Comparison of ENCODE assay signal across 8 mouse cellular contexts in the genomic region with DNA sequence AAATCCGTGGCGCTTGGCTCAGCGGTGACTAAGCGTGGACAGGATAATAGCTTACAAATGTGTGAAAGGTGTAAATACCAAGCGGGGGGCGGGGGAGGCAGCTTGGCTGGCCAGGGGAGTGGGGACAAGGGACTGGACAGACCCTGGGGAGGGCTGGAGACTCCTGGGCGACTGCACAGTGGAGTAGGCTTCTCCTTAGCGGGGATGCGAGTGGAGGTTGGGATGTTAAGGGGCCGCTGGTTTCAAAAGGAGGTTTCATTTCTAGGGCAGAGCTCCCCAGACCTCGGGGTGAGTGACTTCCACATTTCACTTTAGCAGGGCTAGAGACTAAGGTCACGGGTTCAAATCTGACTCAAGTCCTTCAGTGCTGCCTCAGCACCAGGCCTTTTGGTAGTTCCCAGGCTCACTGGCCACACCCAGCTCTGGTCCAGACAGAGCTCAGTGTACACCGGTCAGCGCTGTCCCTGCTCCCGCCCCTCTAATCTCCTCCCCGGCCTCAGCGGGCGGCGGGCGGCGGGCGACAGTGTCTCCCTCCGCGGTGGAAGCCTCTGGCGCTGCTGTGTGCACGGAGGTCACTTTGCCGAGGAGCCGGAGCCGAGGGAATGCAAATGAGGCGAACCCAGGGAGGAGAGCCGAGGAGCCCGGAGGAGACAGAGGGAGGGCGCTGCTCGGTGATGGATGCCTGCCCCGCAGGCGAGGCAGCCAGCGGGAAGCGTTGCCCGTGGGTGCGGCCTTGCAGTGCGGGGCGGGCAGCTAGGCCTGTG. TPM values are rescaled to one million over a fixed set of nuclear protein-coding genes. Genes with fewer than 3 reads are reported as not detected.
DNase-seq lines count a peak whose midpoint lies in the region; ATAC-seq and TF ChIP-seq lines count a peak whose summit lies in the region.

No protein-coding gene starts in this region.

- H3K79me2 ChIP-seq in CH12.LX (replicated peaks; ENCODE audit: control insufficient read depth, extremely low read depth, insufficient read depth, poor library complexity, severe bottlenecking), result no peaks in the 10 kb centered on the region

- TF ChIP-seq POLR2A in CH12.LX (IDR thresholded peaks at IDR 0.05; ENCODE audit: low read depth, low read length), result no peak

- H3K27me3 ChIP-seq in CH12.LX (replicated peaks), result peaks cover 62% of the 10 kb centered on the region
- H3K27me3 ChIP-seq in limb, embryonic 10.5 days (ENCODE audit: low read depth, poor library complexity, severe bottlenecking), result peaks cover 91% of the 10 kb centered on the region
- H3K27me3 ChIP-seq in midbrain, embryonic 15.5 days (replicated peaks), result no peaks in the 10 kb centered on the region

- dilution Hi-C loops in CH12.LX (cut with MboI; ENCODE audit: extremely low pct_ligation_motif_present, extremely low pct_unique_long_range_greater_than_20kb, low sequenced_read_pairs), result no loop called here

- no peak overlapping the region for H3K27ac ChIP-seq in CH12.LX (ENCODE audit: insufficient read depth, low read depth)
- H3K27ac ChIP-seq in limb, embryonic 10.5 days, result peak overlapping the region; percentile 62
- peak overlapping the region; percentile 76 for H3K27ac ChIP-seq in midbrain, embryonic 15.5 days

- TF ChIP-seq EP300 in CH12.LX (IDR thresholded peaks at IDR 0.05; ENCODE audit: low read length), result no peak

- no peak overlapping the region for H3K9ac ChIP-seq in CH12.LX (ENCODE audit: insufficient read depth, low read depth)
- H3K9ac ChIP-seq in midbrain, embryonic 15.5 days, result peak overlapping the region; percentile 32; the same call in 1 of the 2 replicates

- in situ Hi-C loops in CH12.LX (cut with MboI; ENCODE audit: low pct_ligation_motif_present, low pct_unique_long_range_greater_than_20kb, low sequenced_read_pairs), result loop anchor here (25.0 kb wide), 1 partner anchor 521 kb away; a partner anchor contains a TSS

- peak; percentile 51 for ATAC-seq in midbrain, embryonic 15.5 days (replicated peaks)

- TF ChIP-seq RAD21 in CH12.LX (IDR thresholded peaks at IDR 0.05; ENCODE audit: low read depth, low read length), result no peak

- H3K9me3 ChIP-seq in CH12.LX (replicated peaks; ENCODE audit: low read length), result no peaks in the 10 kb centered on the region
- H3K9me3 ChIP-seq in limb, embryonic 10.5 days (replicated peaks), result no peaks in the 10 kb centered on the region
- no peaks in the 10 kb centered on the region for H3K9me3 ChIP-seq in midbrain, embryonic 15.5 days

- intact Hi-C loops in heart, postnatal 10 days (cut with DNase I), result no loop called here

- peak overlapping the region; percentile 73; the same call in 1 of the 2 replicates for H3K4me2 ChIP-seq in CH12.LX (ENCODE audit: insufficient read depth, low read depth, poor library complexity, severe bottlenecking)
- peak overlapping the region; percentile 52 for H3K4me2 ChIP-seq in midbrain, embryonic 15.5 days

- WGBS in limb, embryonic 10.5 days, result under 1% methylated on average over 42 of the region's 42 CpGs
- WGBS in midbrain, embryonic 15.5 days, result 2% methylated on average over 42 of the region's 42 CpGs

- DNase-seq in cerebellum, adult 11-12 months, result peak; percentile 46
- no peak for DNase-seq in cerebellum, adult 11 months
- no peak for DNase-seq in CH12.LX (ENCODE audit: extremely low read depth)
- peak; percentile 79 for DNase-seq in embryo, embryonic 9.5 days (ENCODE audit: extremely low spot score)
- DNase-seq in heart, postnatal 10 days, result peak; percentile 53 to 59
- DNase-seq in limb, embryonic 10.5 days (ENCODE audit: low spot score), result peak; percentile 62
- DNase-seq in thymus, postnatal 25 days, result no peak

- peaks cover 0 to 5% of the 10 kb centered on the region in 2 experiments; a peak in 1 of 4 replicates for H3K4me1 ChIP-seq in CH12.LX (ENCODE audit: control insufficient read depth in 1 of 2, insufficient read depth in 2 of 2)
- H3K4me1 ChIP-seq in limb, embryonic 10.5 days, result peaks cover 68% of the 10 kb centered on the region
- H3K4me1 ChIP-seq in midbrain, embryonic 15.5 days, result peaks cover 42% of the 10 kb centered on the region

- no peak for TF ChIP-seq CTCF in CH12.LX (conservative IDR thresholded peaks at IDR 0.05 in 1 of 2, IDR thresholded peaks at IDR 0.05 in 1 of 2; ENCODE audit: low read depth in 2 of 2, low read length in 2 of 2)

- H3K36me3 ChIP-seq in CH12.LX (replicated peaks in 1 of 2; ENCODE audit: control insufficient read depth in 1 of 2, insufficient read depth in 1 of 2, low read length in 1 of 2), result no peaks in the 10 kb centered on the region
- no peaks in the 10 kb centered on the region for H3K36me3 ChIP-seq in limb, embryonic 10.5 days
- no peaks in the 10 kb centered on the region for H3K36me3 ChIP-seq in midbrain, embryonic 15.5 days (replicated peaks)

- H3K4me3 ChIP-seq in CH12.LX (replicated peaks in 1 of 3; ENCODE audit: low read depth in 2 of 3, low read length in 2 of 3, poor library complexity in 1 of 3), result peak overlapping the region in 1 of 3 experiments; percentile 11
- peak overlapping the region; percentile 45 for H3K4me3 ChIP-seq in limb, embryonic 10.5 days
- H3K4me3 ChIP-seq in midbrain, embryonic 15.5 days, result peak overlapping the region; percentile 24

TF ChIP-seq in CH12.LX, 34 proteins besides CTCF, POLR2A, EP300 and RAD21:
- no peak for TF ChIP-seq USF1 (IDR thresholded peaks at IDR 0.05; ENCODE audit: low read depth, low read length)
- TF ChIP-seq ETS1 (conservative IDR thresholded peaks at IDR 0.05; ENCODE audit: low read depth, low read length), result no peak
- no peak for TF ChIP-seq USF2 (conservative IDR thresholded peaks at IDR 0.05; ENCODE audit: low read depth, low read length)
- TF ChIP-seq MEF2A (IDR thresholded peaks at IDR 0.05; ENCODE audit: borderline replicate concordance, low read depth, low read length), result no peak
- TF ChIP-seq ZNF384 (IDR thresholded peaks at IDR 0.05; ENCODE audit: low read depth, low read length), result no peak
- TF ChIP-seq MXI1 (IDR thresholded peaks at IDR 0.05; ENCODE audit: low read depth, low read length), result no peak
- no peak for TF ChIP-seq GABPA (IDR thresholded peaks at IDR 0.05; ENCODE audit: insufficient replicate concordance, low read depth, low read length)
- TF ChIP-seq ZMIZ1 (IDR thresholded peaks at IDR 0.05; ENCODE audit: low read depth, low read length), result no peak
- TF ChIP-seq ZKSCAN1 (IDR thresholded peaks at IDR 0.05; ENCODE audit: borderline replicate concordance, low read depth, low read length), result no peak
- no peak for TF ChIP-seq JUN (IDR thresholded peaks at IDR 0.05; ENCODE audit: insufficient read depth, low read depth, low read length)
- TF ChIP-seq JUND (conservative IDR thresholded peaks at IDR 0.05; ENCODE audit: low read depth, low read length), result no peak
- TF ChIP-seq SIN3A (IDR thresholded peaks at IDR 0.05; ENCODE audit: low read length), result no peak
- no peak for TF ChIP-seq IRF4 (IDR thresholded peaks at IDR 0.05; ENCODE audit: low read depth, low read length)
- no peak for TF ChIP-seq RCOR1 (conservative IDR thresholded peaks at IDR 0.05; ENCODE audit: low read depth, low read length)
- TF ChIP-seq MAX (IDR thresholded peaks at IDR 0.05; ENCODE audit: low read length), result no peak
- no peak for TF ChIP-seq ELF1 (IDR thresholded peaks at IDR 0.05; ENCODE audit: low read depth, low read length)
- no peak for TF ChIP-seq SMC3 (IDR thresholded peaks at IDR 0.05; ENCODE audit: low read depth, low read length)
- no peak for TF ChIP-seq CHD2 (IDR thresholded peaks at IDR 0.05; ENCODE audit: low read length)
- TF ChIP-seq BHLHE40 (IDR thresholded peaks at IDR 0.05; ENCODE audit: low read depth, low read length), result no peak

RNA-seq across cellular contexts. Expression of a gene that starts 8.0 kb away (rescaled TPM):
- total RNA-seq in CH12.LX (2012; rRNA removed), result not detected in 2 replicates
- total RNA-seq in CH12.LX (2014; rRNA removed), result not detected in 2 replicates
- polyA plus RNA-seq in CH12.LX (2012; ENCODE audit: insufficient read length, low read depth), result not detected in 2 replicates
- not detected for total RNA-seq in heart, postnatal 10 days (2021)
- 0.31 and 0.59 TPM in 2 replicates for polyA plus RNA-seq in limb, embryonic 10.5 days (2016; fragmentation: Nextera tagmentation; extraction: Ambion mirVana)
- polyA plus RNA-seq in midbrain, embryonic 15.5 days (2015; fragmentation: Nextera tagmentation; extraction: Ambion mirVana), result 64.4 and 73.2 TPM in 2 replicates

RNA-seq across cellular contexts. Expression of a gene that starts 20.9 kb away (rescaled TPM):
- 30.4 and 32.6 TPM in 2 replicates for total RNA-seq in CH12.LX (2012; rRNA removed)
- 14.6 and 14.8 TPM in 2 replicates for total RNA-seq in CH12.LX (2014; rRNA removed)
- polyA plus RNA-seq in CH12.LX (2012; ENCODE audit: insufficient read length, low read depth), result 17.5 and 20.6 TPM in 2 replicates
- 10 to 100 TPM; 38.6 to 39.5 TPM for total RNA-seq in heart, postnatal 10 days (2021)
- 23.7 and 28.8 TPM in 2 replicates for polyA plus RNA-seq in limb, embryonic 10.5 days (2016; fragmentation: Nextera tagmentation; extraction: Ambion mirVana)
- polyA plus RNA-seq in midbrain, embryonic 15.5 days (2015; fragmentation: Nextera tagmentation; extraction: Ambion mirVana), result 42.3 and 45.8 TPM in 2 replicates

RNA-seq across cellular contexts. Expression of a gene that starts 21.1 kb away (rescaled TPM):
- 1.1 and 1.4 TPM in 2 replicates for total RNA-seq in CH12.LX (2012; rRNA removed)
- total RNA-seq in CH12.LX (2014; rRNA removed), result 0.51 and 0.81 TPM in 2 replicates
- polyA plus RNA-seq in CH12.LX (2012; ENCODE audit: insufficient read length, low read depth), result 0.80 and 0.90 TPM in 2 replicates
- under 1 TPM; 0.38 to 0.52 TPM for total RNA-seq in heart, postnatal 10 days (2021)
- polyA plus RNA-seq in limb, embryonic 10.5 days (2016; fragmentation: Nextera tagmentation; extraction: Ambion mirVana), result 0.35 and 0.69 TPM in 2 replicates
- 59.2 and 60.0 TPM in 2 replicates for polyA plus RNA-seq in midbrain, embryonic 15.5 days (2015; fragmentation: Nextera tagmentation; extraction: Ambion mirVana)

RNA-seq across cellular contexts. Expression of a gene that starts 22.5 kb away (rescaled TPM):
- 139 and 153 TPM in 2 replicates for total RNA-seq in CH12.LX (2012; rRNA removed)
- 101 and 102 TPM in 2 replicates for total RNA-seq in CH12.LX (2014; rRNA removed)
- polyA plus RNA-seq in CH12.LX (2012; ENCODE audit: insufficient read length, low read depth), result 126 and 131 TPM in 2 replicates
- 10 to 100 TPM; 39.7 to 40.1 TPM for total RNA-seq in heart, postnatal 10 days (2021)
- polyA plus RNA-seq in limb, embryonic 10.5 days (2016; fragmentation: Nextera tagmentation; extraction: Ambion mirVana), result 50.4 and 61.7 TPM in 2 replicates
- polyA plus RNA-seq in midbrain, embryonic 15.5 days (2015; fragmentation: Nextera tagmentation; extraction: Ambion mirVana), result 86.1 and 98.7 TPM in 2 replicates

RNA-seq across cellular contexts. Expression of a gene that starts 48.0 kb away (rescaled TPM):
- total RNA-seq in CH12.LX (2012; rRNA removed) (0.29 and 0.47 TPM in 2 replicates), CH12.LX (2014; rRNA removed) (not detected in 2 replicates)
- 0.84 and 1.2 TPM in 2 replicates for polyA plus RNA-seq in CH12.LX (2012; ENCODE audit: insufficient read length, low read depth)
- total RNA-seq in heart, postnatal 10 days (2021), result 100 to 1,000 TPM; 171 to 173 TPM
- 68.0 and 75.5 TPM in 2 replicates for polyA plus RNA-seq in limb, embryonic 10.5 days (2016; fragmentation: Nextera tagmentation; extraction: Ambion mirVana)
- 29.3 and 31.9 TPM in 2 replicates for polyA plus RNA-seq in midbrain, embryonic 15.5 days (2015; fragmentation: Nextera tagmentation; extraction: Ambion mirVana)

Comparison
In these comparisons a context has a peak if more than half of its experiments do, and no peak if none do; other contexts are left out.
1. DNase-seq: peak in cerebellum, adult 11-12 months (single experiment), embryo, embryonic 9.5 days (single experiment), heart, postnatal 10 days (2 of 2) and limb, embryonic 10.5 days (single experiment); none in cerebellum, adult 11 months (single experiment), CH12.LX (single experiment) and thymus, postnatal 25 days (single experiment).
2. RNA of a gene that starts 8.0 kb away (polyA plus RNA-seq): 64.4 to 73.2 TPM in midbrain, embryonic 15.5 days; 0.31 to 0.59 TPM in limb, embryonic 10.5 days and not detected in CH12.LX; every median in the first group is over 10 times any median in the second.
3. RNA of a gene that starts 21.1 kb away (polyA plus RNA-seq): 59.2 to 60.0 TPM in midbrain, embryonic 15.5 days; 0.80 to 0.90 TPM in CH12.LX and 0.35 to 0.69 TPM in limb, embryonic 10.5 days; every median in the first group is over 10 times any median in the second.